In genomic region chr3:131272374-131273100, GRCm38 (mm10) we compare ENCODE assay signal across 8 mouse cellular contexts. TPM values are rescaled to one million over a fixed set of nuclear protein-coding genes. Genes with fewer than 3 reads are reported as not detected.
DNase-seq lines count a peak whose midpoint lies in the region; ATAC-seq and TF ChIP-seq lines count a peak whose summit lies in the region.

No protein-coding gene starts in this region.

- intact Hi-C loops in gastrocnemius, postnatal 14 days (cut with DNase I; ENCODE audit: low total_unique reads): no loop called here

- H3K27ac ChIP-seq in cerebellum, adult 2 months (ENCODE audit: insufficient read depth, low read length): no peak overlapping the region
- no peak overlapping the region for H3K27ac ChIP-seq in CH12.LX (ENCODE audit: insufficient read depth, low read depth)
- peak overlapping the region; percentile 90 for H3K27ac ChIP-seq in heart, postnatal 0 days (ENCODE audit: low read depth)
- H3K27ac ChIP-seq in limb, embryonic 13.5 days: peak overlapping the region; percentile 58
- H3K27ac ChIP-seq in stomach, embryonic 16.5 days (ENCODE audit: low read length): peak overlapping the region; percentile 90

- H3K9me3 ChIP-seq in CH12.LX (replicated peaks; ENCODE audit: low read length): no peaks in the 10 kb centered on the region
- no peaks in the 10 kb centered on the region for H3K9me3 ChIP-seq in heart, postnatal 0 days (replicated peaks; ENCODE audit: control insufficient read depth, low read length)
- H3K9me3 ChIP-seq in limb, embryonic 13.5 days: peaks cover 4% of the 10 kb centered on the region; the same call in 1 of the 2 replicates
- no peaks in the 10 kb centered on the region for H3K9me3 ChIP-seq in stomach, embryonic 16.5 days (replicated peaks; ENCODE audit: control insufficient read depth, low read length)

- peak overlapping the region; percentile 94 for H3K4me3 ChIP-seq in cerebellum, adult 2 months (replicated peaks; ENCODE audit: insufficient read depth, low read depth, low read length)
- H3K4me3 ChIP-seq in CH12.LX (replicated peaks in 1 of 3; ENCODE audit: low read depth in 2 of 3, low read length in 2 of 3, poor library complexity in 1 of 3): peak overlapping the region; percentile 30 to 79 (median 48)
- peak overlapping the region; percentile 77 for H3K4me3 ChIP-seq in heart, postnatal 0 days (ENCODE audit: low read depth, low read length)
- peak overlapping the region; percentile 78 for H3K4me3 ChIP-seq in limb, embryonic 13.5 days
- H3K4me3 ChIP-seq in stomach, embryonic 16.5 days (replicated peaks; ENCODE audit: low read length): peak overlapping the region; percentile 84

- no peak for TF ChIP-seq CTCF in cerebellum, adult 2 months (IDR thresholded peaks at IDR 0.05; ENCODE audit: borderline replicate concordance, insufficient read depth, low read depth, low read length)
- TF ChIP-seq CTCF in CH12.LX (conservative IDR thresholded peaks at IDR 0.05 in 1 of 2, IDR thresholded peaks at IDR 0.05 in 1 of 2; ENCODE audit: low read depth in 2 of 2, low read length in 2 of 2): no peak
- no peak for TF ChIP-seq CTCF in heart, postnatal 0 days (IDR thresholded peaks at IDR 0.05; ENCODE audit: low read depth)

- peak overlapping the region; percentile 64 for H3K4me2 ChIP-seq in CH12.LX (ENCODE audit: insufficient read depth, low read depth, poor library complexity, severe bottlenecking)
- H3K4me2 ChIP-seq in heart, postnatal 0 days (ENCODE audit: low read depth, low read length): peak overlapping the region; percentile 71
- peak overlapping the region; percentile 65 for H3K4me2 ChIP-seq in limb, embryonic 13.5 days (replicated peaks)
- peak overlapping the region; percentile 60 for H3K4me2 ChIP-seq in stomach, embryonic 16.5 days (ENCODE audit: low read depth, low read length)

- no peak for TF ChIP-seq POLR2A in cerebellum, adult 2 months (IDR thresholded peaks at IDR 0.05; ENCODE audit: borderline replicate concordance, insufficient read depth, low read length)
- no peak for TF ChIP-seq POLR2A in CH12.LX (IDR thresholded peaks at IDR 0.05; ENCODE audit: low read depth, low read length)

- H3K4me1 ChIP-seq in cerebellum, adult 2 months (ENCODE audit: control insufficient read depth, insufficient read depth, low read length): no peaks in the 10 kb centered on the region
- H3K4me1 ChIP-seq in CH12.LX (ENCODE audit: control insufficient read depth in 1 of 2, insufficient read depth in 2 of 2): peaks cover 0 to 24% of the 10 kb centered on the region in 2 experiments; a peak in 3 of 4 replicates
- H3K4me1 ChIP-seq in heart, postnatal 0 days (ENCODE audit: control insufficient read depth, insufficient read depth): peaks cover 19% of the 10 kb centered on the region
- H3K4me1 ChIP-seq in limb, embryonic 13.5 days: peaks cover 40% of the 10 kb centered on the region
- peaks cover 19% of the 10 kb centered on the region for H3K4me1 ChIP-seq in stomach, embryonic 16.5 days (ENCODE audit: control insufficient read depth, insufficient read depth, low read length)

- ATAC-seq in heart, postnatal 0 days (ENCODE audit: insufficient read depth, low read depth): no peak
- ATAC-seq in limb, embryonic 13.5 days (ENCODE audit: low FRiP score, low read depth): peak; percentile 19; the same call in 1 of the 2 replicates
- ATAC-seq in stomach, embryonic 16.5 days (ENCODE audit: insufficient read depth, low FRiP score): peak; percentile 3; the same call in 1 of the 2 replicates

- H3K79me2 ChIP-seq in CH12.LX (replicated peaks; ENCODE audit: control insufficient read depth, extremely low read depth, insufficient read depth, poor library complexity, severe bottlenecking): no peaks in the 10 kb centered on the region

- peaks cover 0 to 10% of the 10 kb centered on the region in 2 experiments for H3K36me3 ChIP-seq in CH12.LX (replicated peaks in 1 of 2; ENCODE audit: control insufficient read depth in 1 of 2, insufficient read depth in 1 of 2, low read length in 1 of 2)
- H3K36me3 ChIP-seq in heart, postnatal 0 days (replicated peaks; ENCODE audit: control insufficient read depth, insufficient read depth, low read length): no peaks in the 10 kb centered on the region
- no peaks in the 10 kb centered on the region for H3K36me3 ChIP-seq in limb, embryonic 13.5 days
- H3K36me3 ChIP-seq in stomach, embryonic 16.5 days (ENCODE audit: control insufficient read depth, insufficient read depth, low read length): no peaks in the 10 kb centered on the region

- H3K27me3 ChIP-seq in cerebellum, adult 2 months (ENCODE audit: control insufficient read depth, insufficient read depth, low read length): no peaks in the 10 kb centered on the region
- H3K27me3 ChIP-seq in CH12.LX (replicated peaks): no peaks in the 10 kb centered on the region
- no peaks in the 10 kb centered on the region for H3K27me3 ChIP-seq in heart, postnatal 0 days (ENCODE audit: control insufficient read depth, insufficient read depth, low read length)
- no peaks in the 10 kb centered on the region for H3K27me3 ChIP-seq in limb, embryonic 13.5 days
- H3K27me3 ChIP-seq in stomach, embryonic 16.5 days (ENCODE audit: control insufficient read depth, insufficient read depth, low read length): no peaks in the 10 kb centered on the region

- no peak for TF ChIP-seq EP300 in CH12.LX (IDR thresholded peaks at IDR 0.05; ENCODE audit: low read length)
- TF ChIP-seq EP300 in heart, postnatal 0 days (IDR thresholded peaks at IDR 0.05; ENCODE audit: low read depth): no peak

- in situ Hi-C loops in CH12.LX (cut with MboI; ENCODE audit: low pct_ligation_motif_present, low pct_unique_long_range_greater_than_20kb, low sequenced_read_pairs): no loop called here

- no peak for TF ChIP-seq RAD21 in CH12.LX (IDR thresholded peaks at IDR 0.05; ENCODE audit: low read depth, low read length)

- no peak for DNase-seq in cerebellum, adult 2 months
- no peak for DNase-seq in cerebellum, postnatal 10 days
- DNase-seq in CH12.LX (ENCODE audit: extremely low read depth): no peak
- peak; percentile 34 for DNase-seq in heart, postnatal 0 days (ENCODE audit: low spot score)
- DNase-seq in gastrocnemius, postnatal 14 days: no peak
- no peak for DNase-seq in urinary bladder, postnatal 25 days (ENCODE audit: low spot score)

- dilution Hi-C loops in CH12.LX (cut with MboI; ENCODE audit: extremely low pct_ligation_motif_present, extremely low pct_unique_long_range_greater_than_20kb, low sequenced_read_pairs): no loop called here

- WGBS in cerebellum, adult 2 months: 43% methylated on average over 10 of the region's 10 CpGs
- 18% methylated on average over 10 of the region's 10 CpGs for WGBS in heart, postnatal 0 days
- 16% methylated on average over 10 of the region's 10 CpGs for WGBS in limb, embryonic 13.5 days
- 19% methylated on average over 10 of the region's 10 CpGs for WGBS in stomach, embryonic 16.5 days

- H3K9ac ChIP-seq in CH12.LX (ENCODE audit: insufficient read depth, low read depth): peak overlapping the region; percentile 24
- peak overlapping the region; percentile 46 for H3K9ac ChIP-seq in heart, postnatal 0 days (replicated peaks; ENCODE audit: low read depth, low read length)
- H3K9ac ChIP-seq in limb, embryonic 13.5 days: peak overlapping the region; percentile 80; the same call in 1 of the 2 replicates
- H3K9ac ChIP-seq in stomach, embryonic 16.5 days (ENCODE audit: low read length): peak overlapping the region; percentile 89

TF ChIP-seq in CH12.LX, 34 proteins besides CTCF, POLR2A, EP300 and RAD21 (continues in another document):
- no peak for TF ChIP-seq ETS1 (conservative IDR thresholded peaks at IDR 0.05; ENCODE audit: low read depth, low read length)
- no peak for TF ChIP-seq ZMIZ1 (IDR thresholded peaks at IDR 0.05; ENCODE audit: low read depth, low read length)
- TF ChIP-seq MAFK (IDR thresholded peaks at IDR 0.05; ENCODE audit: insufficient replicate concordance, low read length): no peak
- no peak for TF ChIP-seq RCOR1 (conservative IDR thresholded peaks at IDR 0.05; ENCODE audit: low read depth, low read length)
- no peak for TF ChIP-seq SMC3 (IDR thresholded peaks at IDR 0.05; ENCODE audit: low read depth, low read length)
- TF ChIP-seq MAZ (IDR thresholded peaks at IDR 0.05; ENCODE audit: low read depth, low read length): no peak
- TF ChIP-seq UBTF (IDR thresholded peaks at IDR 0.05; ENCODE audit: low read depth, low read length): no peak
- no peak for TF ChIP-seq IRF4 (IDR thresholded peaks at IDR 0.05; ENCODE audit: low read depth, low read length)
- no peak for TF ChIP-seq CHD2 (IDR thresholded peaks at IDR 0.05; ENCODE audit: low read length)
- no peak for TF ChIP-seq USF1 (IDR thresholded peaks at IDR 0.05; ENCODE audit: low read depth, low read length)
- TF ChIP-seq MYC (IDR thresholded peaks at IDR 0.05; ENCODE audit: low read depth, low read length): no peak
- no peak for TF ChIP-seq MEF2A (IDR thresholded peaks at IDR 0.05; ENCODE audit: borderline replicate concordance, low read depth, low read length)
- no peak for TF ChIP-seq MXI1 (IDR thresholded peaks at IDR 0.05; ENCODE audit: low read depth, low read length)
- TF ChIP-seq PAX5 (IDR thresholded peaks at IDR 0.05; ENCODE audit: low read length): no peak
- no peak for TF ChIP-seq SIN3A (IDR thresholded peaks at IDR 0.05; ENCODE audit: low read length)
- no peak for TF ChIP-seq MAX (IDR thresholded peaks at IDR 0.05; ENCODE audit: low read length)

RNA-seq across cellular contexts. Expression of gene Hadh, which starts 0.6 kb away (rescaled TPM):
- 39.6 and 40.5 TPM in 2 replicates for polyA plus RNA-seq in cerebellum, adult 2 months (2012; rRNA removed)
- total RNA-seq in CH12.LX (2012; rRNA removed) (46.9 and 49.5 TPM in 2 replicates), CH12.LX (2014; rRNA removed) (41.0 and 42.3 TPM in 2 replicates)
- polyA plus RNA-seq in CH12.LX (2012; ENCODE audit: insufficient read length, low read depth): 65.2 and 73.4 TPM in 2 replicates
- total RNA-seq in heart, postnatal 0 days (2014; rRNA removed; ENCODE audit: low replicate concordance): 237 and 275 TPM in 2 replicates
- 433 and 464 TPM in 2 replicates for polyA plus RNA-seq in heart, postnatal 0 days (2015; fragmentation: Nextera tagmentation; extraction: Ambion mirVana)
- 112 and 118 TPM in 2 replicates for polyA plus RNA-seq in limb, embryonic 13.5 days (2015; fragmentation: Nextera tagmentation; extraction: Ambion mirVana)
- 134 and 155 TPM in 2 replicates for polyA plus RNA-seq in stomach, embryonic 16.5 days (2015; fragmentation: Nextera tagmentation; extraction: Ambion mirVana)
- 100 to 1,000 TPM; 182 to 238 TPM for total RNA-seq in gastrocnemius, postnatal 14 days (2021)

RNA-seq across cellular contexts. Expression of gene Cyp2u1, which starts 30.5 kb away (rescaled TPM):
- 13.1 and 13.8 TPM in 2 replicates for polyA plus RNA-seq in cerebellum, adult 2 months (2012; rRNA removed)
- total RNA-seq in CH12.LX (2012; rRNA removed) (1.3 and 2.0 TPM in 2 replicates), CH12.LX (2014; rRNA removed) (0.50 and 0.60 TPM in 2 replicates)
- 0.52 and 0.54 TPM in 2 replicates for polyA plus RNA-seq in CH12.LX (2012; ENCODE audit: insufficient read length, low read depth)
- 18.4 and 47.2 TPM in 2 replicates for total RNA-seq in heart, postnatal 0 days (2014; rRNA removed; ENCODE audit: low replicate concordance)
- polyA plus RNA-seq in heart, postnatal 0 days (2015; fragmentation: Nextera tagmentation; extraction: Ambion mirVana): 20.0 and 21.4 TPM in 2 replicates
- 2.5 and 2.6 TPM in 2 replicates for polyA plus RNA-seq in limb, embryonic 13.5 days (2015; fragmentation: Nextera tagmentation; extraction: Ambion mirVana)
- polyA plus RNA-seq in stomach, embryonic 16.5 days (2015; fragmentation: Nextera tagmentation; extraction: Ambion mirVana): 2.0 TPM in 2 replicates
- 1 to 10 TPM; 5.6 to 6.3 TPM for total RNA-seq in gastrocnemius, postnatal 14 days (2021)

Comparison
In these comparisons a context has a peak if more than half of its experiments do, and no peak if none do; other contexts are left out.
1. H3K27ac ChIP-seq: peak in heart, postnatal 0 days (single experiment), limb, embryonic 13.5 days (single experiment) and stomach, embryonic 16.5 days (single experiment); none in cerebellum, adult 2 months (single experiment) and CH12.LX (single experiment).
2. H3K9ac ChIP-seq: peak in every context shown above with its lines; median percentile 89 in stomach, embryonic 16.5 days; 80 in limb, embryonic 13.5 days; 46 in heart, postnatal 0 days; 24 in CH12.LX.
3. Peak in every context shown above with its lines, with median percentiles within 50 percentile points of each other: H3K4me3 ChIP-seq and H3K4me2 ChIP-seq.